ENCODE assay signal across 20 mouse cellular contexts in the genomic region with DNA sequence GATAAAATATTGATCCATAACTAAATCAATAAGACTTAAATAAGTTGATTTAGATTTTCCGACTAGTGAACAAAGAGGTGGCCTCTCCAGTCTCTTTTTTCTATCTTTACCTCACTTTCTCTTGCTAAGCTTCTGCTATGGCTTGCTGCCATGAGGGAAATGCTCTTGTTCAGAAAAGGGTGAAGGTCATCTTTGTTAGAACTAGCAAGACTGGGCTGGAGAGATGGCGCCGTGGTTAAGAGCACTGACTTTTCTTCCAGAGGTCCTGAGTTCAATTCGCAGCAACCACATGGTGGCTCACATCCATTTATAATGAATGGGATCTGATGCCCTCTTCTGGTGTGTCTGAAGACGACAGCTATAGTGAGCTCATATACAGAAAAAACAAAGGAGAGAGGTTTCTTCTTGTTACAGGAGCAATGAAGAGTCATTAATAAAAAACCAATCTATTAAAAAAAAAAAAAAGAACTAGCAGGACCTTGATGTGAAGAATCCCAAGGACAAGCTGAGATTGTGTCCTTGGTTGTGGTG. TPM values are rescaled to one million over a fixed set of nuclear protein-coding genes. Genes with fewer than 3 reads are reported as not detected.
DNase-seq lines count a peak whose midpoint lies in the region; ATAC-seq and TF ChIP-seq lines count a peak whose summit lies in the region.
"Had no signal": no experiment of that assay in that cellular context is flagged by ENCODE, and none has a peak within 500 bp of the region (broad histone marks: within the 10 kb centered on the region; RNA-seq: fewer than 3 reads in every experiment).

No protein-coding gene starts in this region.

- WGBS in kidney, embryonic 15.5 days, result 81% methylated on average over 5 of the region's 5 CpGs
- 83% methylated on average over 5 of the region's 5 CpGs for WGBS in midbrain, embryonic 14.5 days
- WGBS in midbrain, embryonic 11.5 days, result 82% methylated on average over 5 of the region's 5 CpGs

- intact Hi-C loops in gastrocnemius, adult 2 months (cut with DNase I), result no loop called here

- no peaks in the 10 kb centered on the region for H3K4me1 ChIP-seq in kidney, embryonic 15.5 days
- H3K4me1 ChIP-seq in midbrain, embryonic 14.5 days (ENCODE audit: control insufficient read depth, insufficient read depth, low read length), result no peaks in the 10 kb centered on the region
- H3K4me1 ChIP-seq in midbrain, embryonic 11.5 days (ENCODE audit: control insufficient read depth, insufficient read depth, low read length), result no peaks in the 10 kb centered on the region
- H3K4me1 ChIP-seq: liver, embryonic 12.5 days; lung, embryonic 15.5 days; midbrain, embryonic 10.5 days; neural tube, embryonic 13.5 days had no signal

- ATAC-seq in kidney, embryonic 15.5 days (replicated peaks; ENCODE audit: low FRiP score), result no peak
- ATAC-seq in midbrain, embryonic 14.5 days (ENCODE audit: low FRiP score, low TSS enrichment), result no peak
- no peak for ATAC-seq in midbrain, embryonic 11.5 days (ENCODE audit: low FRiP score)
- ATAC-seq: hindbrain, embryonic 16.5 days; intestine, postnatal 0 days; liver, embryonic 12.5 days had no signal

- no peak overlapping the region for H3K4me2 ChIP-seq in kidney, embryonic 15.5 days
- no peak overlapping the region for H3K4me2 ChIP-seq in midbrain, embryonic 14.5 days (ENCODE audit: low read length)
- no peak overlapping the region for H3K4me2 ChIP-seq in midbrain, embryonic 11.5 days
- H3K4me2 ChIP-seq: liver, embryonic 12.5 days; lung, embryonic 15.5 days; neural tube, embryonic 13.5 days had no signal

- TF ChIP-seq POLR2A in brain, embryonic 14.5 days (IDR thresholded peaks at IDR 0.05; ENCODE audit: borderline replicate concordance, extremely low read depth, insufficient read depth, insufficient read length, poor library complexity, severe bottlenecking), result no peak

- no peak for DNase-seq in gastrocnemius, adult 2 months
- no peak for DNase-seq in gastrocnemius, postnatal 10 days
- peak; percentile 23 for DNase-seq in kidney, postnatal 14 days
- peak; percentile 4 for DNase-seq in midbrain, embryonic 14.5 days
- DNase-seq in midbrain, embryonic 11.5 days (ENCODE audit: low spot score, missing footprints), result no peak
- peak; percentile 6 for DNase-seq in brain, embryonic 14.5 days (ENCODE audit: low read depth)
- no peak for DNase-seq in ovary, adult 18-20 months (ENCODE audit: low spot score)
- DNase-seq: cerebellum, adult 11-12 months; cerebellum, postnatal 25 days; embryo, embryonic 11 days; heart, postnatal 4 days; layer of hippocampus, adult 9-11 months had no signal

- no peaks in the 10 kb centered on the region for H3K27me3 ChIP-seq in kidney, embryonic 15.5 days
- no peaks in the 10 kb centered on the region for H3K27me3 ChIP-seq in midbrain, embryonic 14.5 days (ENCODE audit: control insufficient read depth, insufficient read depth, low read length)
- H3K27me3 ChIP-seq in midbrain, embryonic 11.5 days (ENCODE audit: control insufficient read depth, insufficient read depth, low read length), result no peaks in the 10 kb centered on the region
- H3K27me3 ChIP-seq: liver, embryonic 12.5 days; lung, embryonic 15.5 days; neural tube, embryonic 13.5 days had no signal

- H3K27ac ChIP-seq in gastrocnemius, adult 2 months, result no peak overlapping the region
- no peak overlapping the region for H3K27ac ChIP-seq in kidney, embryonic 15.5 days
- H3K27ac ChIP-seq in midbrain, embryonic 14.5 days (replicated peaks; ENCODE audit: low read depth, low read length), result no peak overlapping the region
- no peak overlapping the region for H3K27ac ChIP-seq in midbrain, embryonic 11.5 days (ENCODE audit: low read depth, low read length)
- H3K27ac ChIP-seq: liver, embryonic 12.5 days; lung, embryonic 15.5 days; macrophage; midbrain, embryonic 10.5 days; neural tube, embryonic 13.5 days had no signal

- no peaks in the 10 kb centered on the region for H3K9me3 ChIP-seq in kidney, embryonic 15.5 days (replicated peaks)
- no peaks in the 10 kb centered on the region for H3K9me3 ChIP-seq in midbrain, embryonic 14.5 days (ENCODE audit: control insufficient read depth, low read length)
- H3K9me3 ChIP-seq in midbrain, embryonic 11.5 days (ENCODE audit: control insufficient read depth, low read length), result no peaks in the 10 kb centered on the region
- H3K9me3 ChIP-seq: liver, embryonic 12.5 days; lung, embryonic 15.5 days; midbrain, embryonic 10.5 days; neural tube, embryonic 13.5 days had no signal

- peaks cover 22% of the 10 kb centered on the region for H3K36me3 ChIP-seq in kidney, embryonic 15.5 days
- H3K36me3 ChIP-seq in midbrain, embryonic 14.5 days (ENCODE audit: control insufficient read depth, insufficient read depth, low read length), result peaks cover 29% of the 10 kb centered on the region
- H3K36me3 ChIP-seq in midbrain, embryonic 11.5 days (ENCODE audit: control insufficient read depth, insufficient read depth, low read length), result no peaks in the 10 kb centered on the region

- H3K4me3 ChIP-seq in gastrocnemius, adult 2 months, result no peak overlapping the region
- H3K4me3 ChIP-seq in kidney, embryonic 15.5 days (replicated peaks), result no peak overlapping the region
- no peak overlapping the region for H3K4me3 ChIP-seq in midbrain, embryonic 14.5 days (replicated peaks; ENCODE audit: low read depth, low read length)
- H3K4me3 ChIP-seq in midbrain, embryonic 11.5 days (ENCODE audit: low read depth, low read length), result no peak overlapping the region
- H3K4me3 ChIP-seq: liver, embryonic 12.5 days; lung, embryonic 15.5 days; midbrain, embryonic 10.5 days; neural tube, embryonic 13.5 days had no signal

- no peak overlapping the region for H3K9ac ChIP-seq in kidney, embryonic 15.5 days
- H3K9ac ChIP-seq in midbrain, embryonic 14.5 days (replicated peaks; ENCODE audit: low read length), result no peak overlapping the region
- no peak overlapping the region for H3K9ac ChIP-seq in midbrain, embryonic 11.5 days (ENCODE audit: low read length)
- H3K9ac ChIP-seq: liver, embryonic 12.5 days; lung, embryonic 15.5 days; neural tube, embryonic 13.5 days had no signal

- TF ChIP-seq CTCF in gastrocnemius, adult 2 months (IDR thresholded peaks at IDR 0.05), result peak; percentile 21; the same call in 1 of the 2 replicates
- no peak for TF ChIP-seq CTCF in brain, embryonic 14.5 days (IDR thresholded peaks at IDR 0.05; ENCODE audit: borderline replicate concordance, extremely low read depth, insufficient read depth, insufficient read length)

RNA-seq across cellular contexts. Expression of gene Morc2a, which starts 47.2 kb away (rescaled TPM):
- 10 to 100 TPM; 18.4 to 20.3 TPM for total RNA-seq in gastrocnemius, adult 2 months (2021)
- total RNA-seq in gastrocnemius, postnatal 10 days (2021), result 10 to 100 TPM; 21.8 to 23.1 TPM
- polyA plus RNA-seq in kidney, embryonic 15.5 days (2015; fragmentation: Nextera tagmentation; extraction: Ambion mirVana), result 28.2 and 30.2 TPM in 2 replicates
- polyA plus RNA-seq in midbrain, embryonic 14.5 days (2014; fragmentation: Nextera tagmentation; extraction: Ambion mirVana), result 32.1 and 32.2 TPM in 2 replicates
- polyA plus RNA-seq in midbrain, embryonic 11.5 days (2014; fragmentation: Nextera tagmentation; extraction: Ambion mirVana), result 27.3 and 28.1 TPM in 2 replicates
- 35.0 and 49.1 TPM in 2 replicates for polyA plus RNA-seq in brain, embryonic 14.5 days (2012; rRNA removed)

Comparison
In these comparisons a context has a peak if more than half of its experiments do, and no peak if none do; other contexts are left out.
1. DNase-seq: peak in kidney, postnatal 14 days (single experiment), midbrain, embryonic 14.5 days (single experiment) and brain, embryonic 14.5 days (single experiment); none in gastrocnemius, adult 2 months (single experiment), gastrocnemius, postnatal 10 days (single experiment), midbrain, embryonic 11.5 days (single experiment) and ovary, adult 18-20 months (single experiment).